Mouse (Mus musculus): Measurements from ENCODE around the gene Eea1. TPM values are rescaled to one million over a fixed set of nuclear protein-coding genes. Genes with fewer than 3 reads are reported as not detected.

The Eea1 gene
- polyA plus RNA-seq, 1 experiment from 2014 or later: 45.9 TPM

Other genes with a start within 250 kb of the Eea1 start
- not detected in 3 replicates for gene Gm33543, start 97.7 kb upstream of the Eea1 start, polyA plus RNA-seq (2018)
- gene Gm5426, start 196.0 kb downstream of the Eea1 start, polyA plus RNA-seq (2018): not detected in 3 replicates